Mouse (Mus musculus): ENCODE measurements at regions not wholly inside any gene's neighbourhood (a gene's known extent, or its start where the extent isn't known, plus 50 kb on each side); places are given as distances from the start of the nearest gene placed in this dataset.
A peak's percentile ranks its signal among the peaks of the same experiment; 100 is the strongest.

DNA sequence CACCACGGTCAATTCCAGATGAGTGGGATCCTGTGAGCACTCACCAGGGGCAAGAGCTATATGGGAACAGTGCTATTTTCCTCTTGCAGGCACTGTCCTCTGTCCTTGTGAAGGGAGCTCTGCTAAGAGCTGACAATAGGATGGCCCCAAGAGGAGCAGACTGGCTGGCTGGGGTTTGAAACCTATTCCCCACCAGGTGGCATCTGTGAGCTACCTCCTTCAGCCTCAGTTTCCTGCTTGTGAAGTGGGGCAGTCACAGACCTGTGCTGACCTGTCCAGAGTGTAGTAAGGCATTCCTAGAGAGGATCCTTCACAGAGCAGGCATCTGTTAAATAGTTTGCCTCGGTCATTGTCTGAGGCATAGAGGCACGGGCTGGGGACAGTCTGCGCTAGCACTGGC, 71.8 kb upstream of the Lrpap1 start:
- TF ChIP-seq EP300 (IDR thresholded peaks at IDR 0.05) (no peak), CTCF (IDR thresholded peaks at IDR 0.05) (peak; percentile 48)

All from lung, postnatal 0 days (tissue).